Mouse (Mus musculus) ES-Bruce4 (cell line): ENCODE measurements around the gene Crygd.
"Not testable (repeated sequence)": the region's sequence is repeated elsewhere in the genome, so short reads cannot be mapped to it uniquely, and the experiment has no call there.

Source experiments
- CTCF ChIP-seq: IDR thresholded peaks from one replicate; pipeline ENCODE4 v1.8.1; 2011; ENCODE audit warnings: low read depth, low read length
- EP300 ChIP-seq: IDR thresholded peaks from 2 replicates; pipeline ENCODE4 v1.6.1; 2011; ENCODE audit warnings: low read depth, low read length; ENCODE audit not compliant: insufficient read depth
- POLR2A ChIP-seq: IDR thresholded peaks from one replicate; pipeline ENCODE4 v1.8.1; 2011; ENCODE audit warnings: low read length; ENCODE audit not compliant: insufficient read depth

DNA sequence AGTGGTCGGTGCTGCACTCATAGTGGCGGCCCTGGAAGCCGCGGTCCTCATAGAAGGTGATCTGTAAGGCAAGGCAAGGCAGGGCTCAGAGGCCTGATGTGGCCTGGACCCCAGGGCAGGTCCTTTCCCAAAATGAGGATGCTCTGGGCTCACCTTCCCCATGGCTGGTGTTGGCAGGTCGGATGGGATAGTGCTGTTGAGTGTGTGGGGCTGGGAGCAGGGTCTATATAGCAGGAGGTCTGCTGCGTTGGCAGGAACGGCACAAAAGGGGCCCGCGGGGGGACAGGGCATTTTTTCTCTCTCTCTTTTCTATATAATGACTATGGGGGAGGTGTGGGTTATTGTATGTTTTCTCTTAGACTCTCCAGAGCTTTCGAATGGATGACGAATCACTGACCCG is 12.3 kb downstream of the Crygd start, which contains the start of gene Cryge:
- TF ChIP-seq CTCF, EP300, POLR2A: not testable (repeated sequence)
